Mouse (Mus musculus) CD4-positive, CD25-positive, alpha-beta regulatory T cell, adult 9 weeks (primary cell): Measurements from ENCODE around the gene Pum1. TPM values are rescaled to one million over a fixed set of nuclear protein-coding genes. Genes with fewer than 3 reads are reported as not detected.

ENCODE experiments used
- polyA plus RNA-seq: library from polyadenylated mRNA; unstranded; fragments of 100-300 nt; shearing (Covaris generic); gene quantifications from one replicate; pipeline ENCODE4 v1.2.1, GENCODE M21; 2017

Pum1 gene
- 107 TPM for polyA plus RNA-seq

DNA sequence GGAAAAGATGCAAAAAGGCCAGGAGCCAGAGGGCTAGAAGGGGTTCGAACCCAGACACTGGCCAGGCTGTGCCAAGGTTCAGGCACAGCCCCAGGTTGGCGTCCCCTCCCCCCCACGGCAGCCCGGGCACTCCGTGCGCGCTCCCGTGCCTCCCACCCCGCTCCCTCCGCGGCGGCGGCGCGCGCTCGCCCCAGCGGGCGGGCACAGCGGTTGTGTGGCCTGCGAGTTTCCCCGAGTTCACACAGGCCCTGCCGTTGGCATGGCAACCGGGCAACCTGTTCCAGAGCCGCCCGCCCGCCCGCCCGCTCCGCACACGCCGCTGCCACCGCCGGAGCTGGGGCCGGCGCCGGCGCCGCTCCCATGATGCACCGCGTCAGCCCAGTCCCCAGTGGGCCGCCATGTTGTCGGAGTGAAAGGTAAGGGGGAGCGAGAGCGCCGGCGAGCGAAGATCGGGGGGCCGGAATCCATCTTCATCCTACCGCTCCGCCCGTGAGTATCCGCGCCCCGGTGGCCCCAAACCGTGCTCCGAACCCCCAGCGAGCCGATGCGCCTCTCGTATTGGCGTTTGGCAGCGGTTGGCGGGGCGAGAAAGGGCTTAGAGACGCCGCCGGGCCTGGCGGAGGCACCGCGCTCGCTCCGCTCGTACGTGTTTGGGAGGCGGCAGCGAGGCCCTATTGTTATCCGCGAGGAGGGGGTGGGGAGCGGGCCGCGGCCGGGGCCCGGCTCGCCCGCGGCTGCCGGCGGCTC, at the start of gene Pum1:
Gene Pum1, plus strand, starts transcription at position 343 of the 747 bp plus-strand sequence.

DNA sequence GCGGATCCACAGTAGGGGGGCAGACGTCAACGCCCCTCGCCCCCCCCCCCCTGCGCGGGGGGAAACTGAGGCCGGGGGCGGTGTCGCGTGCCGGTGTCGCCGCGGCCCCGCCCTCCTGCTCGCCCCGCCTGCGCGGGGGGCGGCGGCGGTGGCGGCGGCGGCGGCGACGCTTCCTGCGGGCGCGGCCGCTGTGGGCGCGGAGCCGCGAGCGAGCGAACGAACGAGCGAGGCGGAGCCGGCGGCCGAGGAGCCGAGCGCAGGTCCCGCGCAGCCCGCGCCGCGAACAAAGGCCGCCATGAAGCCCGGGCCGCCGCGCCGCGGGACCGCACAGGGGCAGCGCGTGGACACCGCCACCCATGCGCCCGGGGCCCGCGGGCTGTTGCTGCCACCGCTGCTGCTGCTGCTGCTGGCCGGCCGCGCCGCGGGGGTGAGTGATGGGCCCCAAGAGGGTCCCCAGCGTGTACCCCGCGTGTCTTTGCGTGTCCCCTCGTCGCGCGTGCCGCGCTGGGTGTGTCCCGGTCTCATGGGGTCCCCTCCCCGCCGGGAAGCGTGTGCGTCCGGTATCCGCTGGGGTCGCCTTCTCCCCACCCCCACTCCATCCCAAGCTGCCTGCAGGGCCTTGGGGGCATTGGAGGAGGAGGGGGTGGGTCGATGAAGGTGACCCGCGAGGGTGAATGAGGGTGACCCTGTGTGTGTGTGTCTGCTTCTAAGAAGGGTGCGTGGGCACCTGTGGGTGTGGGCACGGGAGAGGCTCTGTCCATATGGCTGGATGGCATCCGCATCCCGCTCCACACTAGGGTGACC, 129.5 kb downstream of the Pum1 start, which contains the start of gene Sdc3:
Gene Sdc3, plus strand, starts transcription at position 162 of the 804 bp plus-strand sequence.

Other genes with a start within 250 kb of the Pum1 start
- gene Nkain1, start 89.1 kb upstream of the Pum1 start, polyA plus RNA-seq = not detected
- 0.38 TPM for gene Sdc3, start 129.2 kb downstream of the Pum1 start, polyA plus RNA-seq
- gene Laptm5, start 249.8 kb downstream of the Pum1 start, polyA plus RNA-seq = 2,169 TPM